Mouse (Mus musculus) retina, embryonic 14.5 days (tissue): ENCODE measurements around the gene Fars2.

ENCODE experiments used
- DNase-seq: peaks from one replicate; pipeline ENCODE4 v3.0.0-alpha.2; 2015; ENCODE audit warnings: low spot score

The Fars2 gene

GRCm38 (mm10) chr13:36577916-36578568 lies 460.8 kb downstream of the Fars2 start:
- DNase-seq: no peak

- peak; percentile 85 for DNase-seq
Observed at GRCm38 (mm10) chr13:36578569-36579333, 461.5 kb downstream of the Fars2 start.

GRCm38 (mm10) chr13:36582406-36583070 lies 465.3 kb downstream of the Fars2 start:
- peak; percentile 65 for DNase-seq

- peak; percentile 55 for DNase-seq
Observed at GRCm38 (mm10) chr13:36583481-36584151, 466.4 kb downstream of the Fars2 start.

GRCm38 (mm10) chr13:36584197-36584596 lies 467.0 kb downstream of the Fars2 start:
- no peak for DNase-seq

- no peak for DNase-seq
Observed at GRCm38 (mm10) chr13:36589092-36589491, 471.9 kb downstream of the Fars2 start.

- no peak for DNase-seq
Observed at GRCm38 (mm10) chr13:36592291-36592690, 475.1 kb downstream of the Fars2 start.

GRCm38 (mm10) chr13:36606717-36607116 lies 489.5 kb downstream of the Fars2 start:
- no peak for DNase-seq

- no peak for DNase-seq
Observed at GRCm38 (mm10) chr13:36607871-36608270, 490.7 kb downstream of the Fars2 start.

GRCm38 (mm10) chr13:36610426-36610825 lies 493.2 kb downstream of the Fars2 start:
- DNase-seq: no peak

GRCm38 (mm10) chr13:36612785-36613750 lies 495.9 kb downstream of the Fars2 start:
- DNase-seq: peak; percentile 42

GRCm38 (mm10) chr13:36620498-36621332 lies 503.5 kb downstream of the Fars2 start:
- no peak for DNase-seq

- DNase-seq: no peak
Observed at GRCm38 (mm10) chr13:36621333-36621659, 504.1 kb downstream of the Fars2 start.

- DNase-seq: no peak
Observed at GRCm38 (mm10) chr13:36623556-36623955, 506.3 kb downstream of the Fars2 start.

GRCm38 (mm10) chr13:36629154-36629553 lies 511.9 kb downstream of the Fars2 start:
- DNase-seq: no peak

- DNase-seq: no peak
Observed at GRCm38 (mm10) chr13:36648257-36648656, 531.0 kb downstream of the Fars2 start.

GRCm38 (mm10) chr13:36654251-36654650 lies 537.0 kb downstream of the Fars2 start:
- DNase-seq: no peak

GRCm38 (mm10) chr13:36679345-36679744 lies 562.1 kb downstream of the Fars2 start:
- DNase-seq: no peak

- no peak for DNase-seq
Observed at GRCm38 (mm10) chr13:36680690-36681355, 563.6 kb downstream of the Fars2 start.

GRCm38 (mm10) chr13:36683581-36683980 lies 566.4 kb downstream of the Fars2 start:
- no peak for DNase-seq
